Mouse (Mus musculus) lung, postnatal 10 days (tissue): ENCODE data around the gene Exosc2.
"Not testable (repeated sequence)": the region's sequence is repeated elsewhere in the genome, so short reads cannot be mapped to it uniquely, and the experiment has no call there.

Experiments
- DNase-seq: peaks from one replicate; pipeline ENCODE4 v3.0.0; 2021

Gene Exosc2

DNA sequence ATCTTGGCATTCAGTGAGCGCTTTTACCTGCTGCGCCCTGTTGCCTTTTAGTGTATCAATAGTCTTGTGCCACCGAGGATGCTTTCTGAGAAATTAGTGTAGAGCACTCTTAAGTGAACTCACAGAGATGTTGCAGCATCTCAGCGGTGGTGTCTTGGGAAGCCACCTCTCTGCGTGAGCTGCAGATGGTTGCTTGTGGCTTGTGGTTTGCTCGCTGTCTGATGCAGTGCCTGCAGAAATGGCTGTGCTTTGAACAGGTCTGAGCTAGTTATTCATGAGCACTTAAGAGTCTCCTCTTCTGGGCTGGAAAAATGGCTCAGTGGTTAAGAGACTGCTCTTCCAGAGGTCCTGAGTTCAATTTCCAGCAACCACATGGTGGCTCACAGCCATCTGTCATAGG, 8.1 kb downstream of the Exosc2 start:
- DNase-seq, result no peak

GRCm38 (mm10) chr2:31681051-31681707, 10.7 kb downstream of the Exosc2 start:
- DNase-seq, result not testable (repeated sequence)

DNA sequence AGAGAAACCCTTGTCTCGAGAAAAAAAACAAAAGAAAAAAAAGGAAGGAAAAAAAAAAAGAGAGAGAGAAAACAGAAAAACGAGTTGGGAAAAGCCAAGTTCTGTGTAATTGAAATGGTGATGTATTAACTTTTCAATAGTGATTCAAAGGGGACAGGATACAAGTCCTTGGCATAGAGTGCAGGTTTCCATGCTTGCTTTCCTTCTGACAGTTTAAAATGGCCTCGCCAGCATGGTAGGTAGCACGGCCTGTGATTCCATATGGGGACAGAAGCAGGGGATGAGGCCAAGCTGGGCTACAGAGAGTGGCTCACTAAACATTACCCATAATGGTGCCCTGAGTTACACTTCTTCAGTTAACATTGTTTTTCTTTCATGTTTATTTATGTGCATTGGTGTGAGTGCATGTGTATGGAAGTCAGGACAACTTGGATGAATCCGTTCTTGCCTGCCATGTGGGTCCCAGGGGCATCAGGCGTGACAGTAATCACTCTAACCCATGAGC, 11.3 kb downstream of the Exosc2 start:
- no peak for DNase-seq

DNA sequence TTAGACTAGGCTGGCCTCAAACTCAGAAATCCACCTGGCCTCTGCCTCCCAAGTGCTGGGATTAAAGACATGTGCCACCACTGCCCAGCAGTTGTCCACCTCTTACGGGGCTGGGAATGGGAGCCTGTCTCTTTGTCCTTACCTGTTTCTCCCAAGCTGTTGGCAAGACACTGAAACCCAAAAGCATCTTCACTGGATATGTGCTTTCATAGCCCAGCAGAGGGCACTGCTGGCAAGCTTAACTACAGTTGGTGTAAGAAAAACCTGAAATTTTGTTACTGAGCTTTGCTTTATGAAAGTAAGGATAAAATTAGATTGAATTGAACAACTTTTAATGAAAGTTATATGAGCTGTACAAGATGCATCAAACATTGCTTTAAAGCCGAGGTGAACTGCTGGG, 13.2 kb downstream of the Exosc2 start:
- peak; percentile 71 for DNase-seq

GRCm38 (mm10) chr2:31688074-31688925, 17.8 kb downstream of the Exosc2 start, which contains the start of gene Abl1:
Gene Abl1, plus strand, starts transcription at chr2:31688376.
- peak; percentile 98 for DNase-seq

- DNase-seq, result peak; percentile 14
Measured at GRCm38 (mm10) chr2:31689045-31689444, 18.5 kb downstream of the Exosc2 start.

DNA sequence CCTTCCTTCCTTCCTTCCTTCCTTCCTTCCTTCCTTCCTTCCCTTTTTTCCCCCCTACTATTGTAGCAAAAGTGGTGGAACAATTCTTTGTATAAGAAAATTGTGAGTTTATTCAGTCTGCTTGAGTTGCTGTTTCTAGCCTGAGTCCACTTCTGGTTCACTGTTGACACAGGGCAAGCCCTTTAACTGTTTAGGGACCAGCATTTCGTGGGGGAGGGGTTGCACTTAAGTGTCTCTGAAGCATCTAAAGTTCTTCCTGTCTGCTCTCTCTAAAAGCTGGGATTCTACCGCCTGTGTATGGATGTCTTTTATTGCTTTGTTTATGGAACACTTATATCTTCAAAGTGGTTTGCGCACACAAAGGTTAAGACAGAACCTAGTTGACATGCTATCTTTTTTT, 19.5 kb downstream of the Exosc2 start:
- DNase-seq, result peak; percentile 22

DNA sequence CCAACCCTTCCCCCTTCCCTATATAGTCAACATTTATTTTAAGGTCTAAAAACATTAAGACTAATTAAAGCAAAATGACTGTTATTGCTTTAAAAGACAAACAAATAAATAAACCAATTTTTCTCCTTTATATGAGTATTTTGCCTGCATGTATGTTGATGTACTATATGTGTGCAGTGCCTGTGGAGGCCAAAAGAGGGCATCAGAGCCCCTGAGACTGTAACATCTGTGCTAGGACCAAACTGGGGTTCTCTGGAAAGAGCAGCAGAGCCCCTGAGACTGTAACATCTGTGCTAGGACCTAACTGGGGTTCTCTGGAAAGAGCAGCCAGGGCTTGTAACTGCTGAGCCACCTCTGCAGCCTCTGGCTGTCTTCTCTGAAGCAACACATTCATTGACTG, 27.7 kb downstream of the Exosc2 start:
- DNase-seq, result peak; percentile 14

- no peak for DNase-seq
Measured at GRCm38 (mm10) chr2:31700545-31701446, 30.3 kb downstream of the Exosc2 start.

DNA sequence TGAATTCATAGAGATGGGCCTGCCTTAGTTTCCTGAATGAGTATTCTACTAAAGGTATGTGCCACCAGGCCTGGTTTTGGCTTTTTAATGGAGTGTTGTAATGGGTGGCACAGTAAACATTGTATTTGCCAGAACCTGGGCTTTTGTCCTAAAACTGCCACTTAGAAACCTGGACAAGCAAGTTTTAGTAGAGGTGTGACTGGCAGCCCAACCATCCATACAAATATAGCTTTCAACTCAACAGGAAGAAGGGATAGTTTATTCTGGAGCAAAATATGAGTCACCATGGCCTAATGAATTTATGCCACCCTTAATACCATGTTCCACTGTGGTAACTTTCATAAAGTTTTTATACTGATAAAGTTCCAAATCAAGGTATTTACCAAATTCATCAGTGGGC, 32.7 kb downstream of the Exosc2 start:
- DNase-seq, result peak; percentile 27

- no peak for DNase-seq
Measured at GRCm38 (mm10) chr2:31705914-31706313, 35.4 kb downstream of the Exosc2 start.

GRCm38 (mm10) chr2:31706531-31706930, 36.0 kb downstream of the Exosc2 start:
- no peak for DNase-seq

DNA sequence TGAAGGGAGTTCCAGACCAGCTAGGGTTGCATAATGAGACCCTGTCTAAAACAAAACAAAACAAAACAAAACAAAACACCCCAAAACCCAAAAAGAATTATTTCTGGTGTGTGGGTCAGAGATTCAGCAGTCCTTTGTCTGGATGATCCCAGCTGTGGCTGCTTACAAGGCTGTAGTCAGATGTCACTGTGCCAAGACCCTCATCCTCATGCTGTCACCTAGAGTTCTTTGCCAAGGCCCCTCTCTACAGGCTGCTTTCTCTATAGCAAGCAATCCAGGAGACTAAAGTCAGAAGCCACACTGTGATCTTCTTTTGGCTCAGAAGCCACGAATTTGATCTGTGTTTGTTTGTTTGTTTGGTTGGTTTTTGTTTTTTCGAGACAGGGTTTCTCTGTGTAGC, 42.2 kb downstream of the Exosc2 start:
- no peak for DNase-seq

DNA sequence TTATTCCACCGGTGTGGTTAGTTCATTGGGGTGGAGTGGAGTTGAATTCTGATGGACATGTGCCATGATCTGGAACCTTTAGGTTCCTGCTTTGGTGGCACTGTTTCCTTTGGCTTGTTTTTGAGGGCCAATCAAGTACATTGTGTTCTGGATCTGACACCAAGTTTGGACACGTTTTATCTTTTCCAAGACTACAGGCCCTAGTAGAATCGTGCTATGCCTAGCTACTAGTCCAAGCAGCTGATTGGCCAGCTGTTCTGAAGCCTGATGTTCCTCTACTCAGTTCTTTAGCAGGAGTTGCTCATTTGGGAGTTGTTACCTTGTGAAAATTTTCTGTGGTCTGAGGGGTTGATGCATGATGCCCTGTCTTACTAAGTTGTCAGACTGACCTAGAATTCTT, 43.3 kb downstream of the Exosc2 start:
- DNase-seq, result no peak

DNA sequence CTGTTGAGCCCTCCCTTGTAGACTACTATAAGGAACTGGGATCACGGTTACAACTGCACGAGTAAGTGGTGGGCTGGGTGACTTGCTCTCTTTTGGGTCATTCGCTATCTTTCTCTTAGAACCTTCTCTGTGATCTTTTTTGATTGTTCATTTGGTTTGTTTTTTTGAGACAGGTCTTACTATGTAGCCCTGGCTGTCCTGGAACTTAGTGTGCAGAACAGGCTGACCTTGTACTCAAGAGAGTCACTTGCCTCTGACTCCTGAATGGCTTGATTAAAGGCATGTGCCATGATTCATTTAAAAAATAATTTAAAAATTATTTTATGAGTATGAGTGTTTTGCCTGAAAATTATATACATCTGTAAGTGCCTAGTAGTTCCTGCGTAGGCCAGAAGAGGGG, 44.3 kb downstream of the Exosc2 start:
- no peak for DNase-seq

- DNase-seq, result no peak
Measured at GRCm38 (mm10) chr2:31715985-31716384, 45.5 kb downstream of the Exosc2 start.

DNA sequence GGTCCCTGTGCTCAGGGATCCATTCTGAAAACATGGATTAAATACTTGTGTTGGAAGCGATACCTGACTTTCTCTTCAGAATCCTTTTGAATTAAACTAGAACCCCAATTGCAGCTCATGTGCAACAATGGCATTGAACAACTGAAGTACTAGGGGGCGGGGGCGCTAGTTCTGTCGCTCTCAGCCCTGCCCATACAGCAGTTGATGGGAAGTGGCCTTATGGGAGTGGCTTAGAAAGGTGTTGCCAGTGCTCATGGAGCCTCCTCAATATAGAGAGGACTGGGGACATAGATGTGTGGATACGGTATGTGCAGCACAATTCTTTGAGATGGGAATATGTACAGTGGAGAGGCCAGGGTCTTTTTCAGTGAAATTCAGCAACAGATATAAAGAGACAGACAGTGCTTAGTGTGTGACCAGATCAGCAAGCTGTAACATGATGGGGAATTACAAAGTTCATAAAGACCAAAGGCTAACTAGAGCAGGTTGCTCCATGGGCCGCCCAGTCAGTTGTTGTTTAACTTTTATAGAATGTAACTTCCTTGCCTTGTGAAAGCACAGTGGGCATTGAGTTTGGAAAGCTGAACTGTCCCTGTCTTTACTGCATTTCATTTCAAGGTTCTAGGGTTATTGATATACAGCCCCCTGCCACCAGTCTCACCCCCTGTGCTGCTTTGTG, 48.8 kb downstream of the Exosc2 start:
- no peak for DNase-seq

DNA sequence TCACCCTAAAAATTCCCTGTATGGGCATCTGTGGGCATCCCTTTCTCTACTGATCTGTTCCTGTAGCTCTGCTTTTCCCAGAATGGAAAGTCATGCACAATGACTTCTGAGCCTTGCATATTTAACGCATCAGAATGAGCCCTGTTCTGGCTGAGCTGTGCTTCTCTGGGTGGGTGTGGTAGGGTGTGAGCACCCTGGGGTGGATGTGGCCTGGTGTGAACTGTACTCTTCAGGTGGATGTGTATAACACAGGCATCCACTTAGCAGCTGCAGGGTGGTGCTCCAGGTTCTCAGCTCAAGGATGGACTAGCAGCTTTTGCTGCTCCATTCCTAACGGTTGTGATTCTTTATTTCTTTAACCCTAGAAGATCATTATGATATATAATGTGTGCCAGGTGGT, 49.4 kb downstream of the Exosc2 start:
- DNase-seq, result no peak

GRCm38 (mm10) chr2:31720783-31721182, 50.3 kb downstream of the Exosc2 start:
- peak; percentile 32 for DNase-seq

- DNase-seq, result no peak
Measured at GRCm38 (mm10) chr2:31724730-31725490, 54.4 kb downstream of the Exosc2 start.

GRCm38 (mm10) chr2:31727576-31728277, 57.2 kb downstream of the Exosc2 start:
- DNase-seq, result no peak
